Mouse (Mus musculus): ENCODE measurements around the gene Olfr214.

GRCm38 (mm10) chr6:116538156-116538555 lies 15.9 kb upstream of the Olfr214 start, which contains the start of gene Olfr213:
- no peak for TF ChIP-seq POLR2A (IDR thresholded peaks at IDR 0.05; ENCODE audit: borderline replicate concordance, low read depth, low read length)
- TF ChIP-seq CTCF (IDR thresholded peaks at IDR 0.05; ENCODE audit: low read depth, low read length) = no peak

Measured in bone marrow macrophage, adult 2 months (primary cell).